Mouse (Mus musculus): ENCODE results near the gene Cdca3.
A peak's percentile ranks its signal among the peaks of the same experiment; 100 is the strongest.
"Not testable (repeated sequence)": the region's sequence is repeated elsewhere in the genome, so short reads cannot be mapped to it uniquely, and the experiment has no call there.

Cdca3 gene

DNA sequence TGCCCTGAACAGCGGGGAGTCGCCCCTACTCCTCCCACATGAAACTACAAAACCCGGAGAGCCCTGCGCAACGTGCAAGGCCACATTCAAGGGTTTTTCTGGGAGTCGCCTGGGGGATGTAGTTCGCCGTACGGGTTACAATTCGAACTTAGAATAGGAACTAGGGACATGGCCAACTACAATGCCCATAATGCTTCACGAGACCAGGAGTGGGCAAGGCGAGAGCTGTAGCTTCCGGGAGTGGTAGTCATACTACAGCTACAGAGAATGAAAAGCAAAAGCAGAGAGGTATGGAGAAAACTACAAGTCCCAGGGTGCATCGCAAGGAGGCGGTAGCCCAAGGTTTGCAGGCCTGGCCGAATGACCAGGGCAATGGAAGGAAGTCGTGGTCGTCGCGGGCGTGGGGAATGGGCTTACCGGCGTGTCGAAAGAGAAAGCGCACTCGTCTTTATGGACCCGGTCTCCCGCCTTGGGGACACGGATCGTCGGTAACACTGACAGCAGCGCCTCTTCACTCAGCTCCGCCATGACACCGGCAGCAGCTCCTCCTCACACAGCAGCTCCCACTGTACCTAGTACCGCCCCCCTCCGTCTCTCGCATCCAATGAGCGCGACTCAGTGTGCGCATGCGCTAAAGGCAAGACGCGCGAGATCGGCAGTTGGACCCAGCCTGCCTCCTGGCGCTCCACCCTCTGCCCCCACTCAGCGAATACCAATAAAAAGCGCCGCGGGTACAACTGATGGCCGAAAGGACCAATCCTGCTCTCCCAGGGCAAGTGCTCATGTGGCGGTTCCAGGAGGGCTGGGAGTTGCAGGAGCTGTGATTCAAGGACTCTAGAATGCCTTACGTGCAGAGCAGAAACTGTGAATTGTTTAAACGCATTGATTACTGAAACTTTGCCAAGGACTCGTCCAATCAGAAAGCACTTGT lies at the start of gene Cdca3, which contains the start of gene Usp5:
Cdca3 (plus strand) TSS at position 680 of the 931 bp plus-strand sequence.
Usp5 (minus strand) TSS at position 617 of the 931 bp plus-strand sequence.
- peak; percentile 98 to 99 for DNase-seq

- DNase-seq, result peak in 1 of 2 experiments; percentile 47
Measured at GRCm38 (mm10) chr6:124779984-124780416, 49.3 kb upstream of the Cdca3 start.

DNA sequence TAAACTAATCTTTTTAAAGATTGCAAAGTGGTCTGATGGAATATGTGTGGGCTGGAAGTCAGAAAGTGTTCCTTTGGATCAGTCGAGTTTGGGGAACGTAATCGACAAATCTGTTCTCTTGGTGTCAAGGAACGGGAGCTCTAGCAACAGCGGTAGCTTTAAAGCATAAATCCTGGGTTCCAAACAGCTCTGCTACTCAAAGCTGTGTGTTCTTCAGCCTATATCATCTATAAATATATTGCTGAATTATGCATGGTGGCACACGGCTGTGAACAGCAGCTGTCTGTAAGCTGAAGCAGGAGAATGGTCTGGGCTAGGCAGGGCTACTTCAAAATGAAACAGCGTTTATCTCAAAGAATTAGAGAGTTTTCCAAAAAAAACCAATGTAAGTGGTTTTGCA lies 48.4 kb upstream of the Cdca3 start:
- DNase-seq, result no peak

GRCm38 (mm10) chr6:124782436-124782835 lies 46.9 kb upstream of the Cdca3 start:
- peak in 1 of 2 experiments; percentile 32 for DNase-seq

DNA sequence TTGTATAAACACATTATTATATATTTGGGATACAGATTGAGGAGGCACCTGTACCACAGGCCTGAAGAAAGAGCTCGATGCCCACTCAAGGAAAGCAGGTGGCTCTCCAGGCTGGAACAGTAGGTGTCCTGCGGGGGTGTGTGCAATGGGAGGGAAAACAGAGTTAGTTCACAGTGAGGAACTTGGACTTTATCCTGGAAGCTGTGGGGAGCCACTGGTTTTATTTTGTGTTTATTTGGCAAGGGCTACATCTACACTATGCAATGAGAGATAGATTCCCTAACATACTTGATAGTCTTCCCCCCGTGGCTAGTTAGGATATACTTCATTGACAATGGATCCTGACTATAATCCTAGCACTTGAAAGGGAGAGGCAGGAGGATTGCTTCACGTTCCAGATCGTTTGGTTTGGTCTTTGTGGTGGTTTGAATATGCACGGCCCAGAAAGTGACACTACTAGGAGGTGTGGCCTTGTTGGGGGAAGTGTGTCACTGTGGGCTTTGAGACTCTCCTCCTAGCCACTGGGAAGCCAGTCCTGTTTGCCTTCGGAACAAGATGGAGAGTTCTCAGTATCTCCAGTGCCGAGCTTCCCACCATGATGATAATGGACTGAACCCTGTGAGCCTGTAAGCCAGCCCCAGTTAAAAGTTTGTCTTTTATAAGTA lies 42.5 kb upstream of the Cdca3 start:
- peak; percentile 78 to 83 for DNase-seq

DNA sequence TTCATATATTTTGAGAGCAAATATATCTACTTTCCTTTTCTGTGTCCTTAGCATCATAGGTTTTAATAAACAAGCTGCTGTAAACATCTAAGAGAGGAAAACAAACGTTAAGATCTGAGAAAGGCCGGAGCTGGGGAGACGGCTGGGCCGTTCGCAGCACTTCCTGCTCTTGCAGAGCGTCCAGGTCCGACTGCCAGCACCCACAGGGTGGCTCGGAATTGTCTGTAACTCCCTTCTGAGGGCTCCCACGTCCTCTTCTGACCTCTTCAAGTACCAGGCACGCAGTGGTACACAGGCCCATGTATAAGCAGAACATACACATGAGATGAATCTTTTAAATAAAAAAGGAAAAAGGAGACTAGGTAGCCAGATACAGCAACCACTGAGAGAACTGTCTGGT lies 41.6 kb upstream of the Cdca3 start:
- peak in 1 of 2 experiments; percentile 55 for DNase-seq

DNA sequence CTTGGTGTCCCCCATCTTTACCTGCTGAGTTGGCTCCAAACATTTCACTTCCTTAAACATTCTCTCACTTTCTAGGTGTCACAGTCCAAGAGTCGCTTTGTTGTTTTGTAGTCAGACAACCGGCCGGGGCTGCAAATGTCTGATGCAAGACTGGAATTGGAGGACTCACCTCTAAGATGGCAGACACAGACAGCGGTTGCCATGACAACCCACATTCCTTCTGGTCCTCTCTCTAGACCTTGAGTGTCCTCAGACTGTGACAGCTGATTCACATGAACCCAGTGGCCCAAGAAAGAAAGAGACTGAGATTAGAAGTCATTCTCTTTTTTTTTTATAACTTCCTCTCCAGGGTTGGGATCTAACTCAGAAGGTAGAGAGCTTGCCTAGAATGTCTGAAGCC lies 39.8 kb upstream of the Cdca3 start:
- peak; percentile 49 to 50 for DNase-seq

GRCm38 (mm10) chr6:124790121-124790520 lies 39.2 kb upstream of the Cdca3 start:
- no peak for DNase-seq

DNA sequence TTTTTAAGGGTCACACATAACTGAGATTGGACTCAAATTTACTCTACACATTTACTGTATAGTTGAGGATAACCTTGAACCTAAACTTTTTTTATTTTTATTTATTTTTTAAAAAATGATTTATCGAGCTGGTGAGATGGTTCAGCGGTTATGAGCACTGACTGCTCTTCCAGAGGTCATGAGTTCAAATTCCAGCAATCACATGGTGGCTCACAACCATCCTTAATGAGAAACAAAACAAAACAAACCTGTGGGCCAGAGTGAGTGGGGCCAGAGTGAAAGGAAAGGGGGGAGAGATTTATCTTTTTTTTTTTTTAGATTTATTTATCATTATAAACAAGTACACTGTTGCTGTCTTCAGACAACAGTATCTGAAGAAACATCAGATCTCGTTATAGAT lies 37.4 kb upstream of the Cdca3 start:
- no peak for DNase-seq

- DNase-seq, result no peak
Measured at GRCm38 (mm10) chr6:124795781-124796180, 33.6 kb upstream of the Cdca3 start.

DNA sequence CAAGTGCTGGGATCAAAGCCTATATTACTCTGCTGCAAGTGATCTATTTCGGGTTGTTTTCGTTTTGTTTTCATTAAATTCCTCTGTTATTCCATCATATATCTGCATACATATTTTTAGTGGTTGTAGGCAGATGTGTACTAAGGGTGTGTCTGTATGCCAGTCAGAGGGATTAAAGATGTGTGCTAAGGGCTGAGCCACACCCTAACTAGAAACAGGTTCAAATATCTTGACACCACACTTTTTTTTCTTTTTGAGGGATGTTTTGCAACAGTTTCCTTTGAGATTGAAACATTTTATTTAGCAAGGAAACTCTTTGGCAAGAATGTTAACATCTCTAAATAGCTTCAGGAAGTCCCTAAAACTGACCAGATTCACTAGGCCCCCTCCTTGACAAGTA lies 33.1 kb upstream of the Cdca3 start:
- no peak for DNase-seq

DNA sequence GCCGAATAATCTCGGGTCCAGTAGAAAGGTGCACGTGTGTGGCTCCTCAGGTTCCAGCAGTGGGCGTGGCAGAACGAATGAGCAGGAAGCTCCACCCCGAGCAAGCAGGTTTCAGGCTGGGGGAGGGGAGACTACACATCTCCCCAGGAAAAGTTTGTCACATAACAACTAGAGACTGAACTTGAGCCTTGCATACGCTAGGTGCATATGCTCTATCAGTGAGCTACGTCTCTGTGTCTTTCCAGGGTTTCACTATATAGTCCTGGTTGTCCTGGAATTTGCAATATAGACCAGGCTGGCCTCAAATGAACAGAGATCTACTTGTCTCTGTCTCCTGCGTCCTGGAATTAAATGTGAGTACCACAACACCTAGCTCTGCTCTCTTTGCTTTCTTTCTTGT lies 26.9 kb upstream of the Cdca3 start:
- DNase-seq, result not testable (repeated sequence)

DNA sequence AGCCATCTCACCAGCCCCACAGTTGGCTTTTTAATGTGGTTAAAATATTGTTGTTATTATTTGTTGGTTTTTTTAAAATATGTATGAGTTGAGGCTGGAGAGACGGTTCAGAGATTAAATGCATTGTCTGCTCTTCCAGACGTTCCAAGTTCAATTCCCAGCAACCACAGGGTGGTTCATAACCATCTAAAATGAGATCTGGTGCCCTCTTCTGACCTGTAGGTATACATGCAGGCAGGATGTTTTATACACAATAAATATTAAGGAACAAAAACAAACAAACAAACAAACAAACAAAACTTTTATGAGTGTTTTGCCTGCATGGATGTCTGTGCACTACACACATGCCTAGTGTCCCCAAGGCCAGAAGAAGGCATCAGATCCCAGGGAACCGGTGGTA lies 26.3 kb upstream of the Cdca3 start:
- no peak for DNase-seq

- not testable (repeated sequence) for DNase-seq
Measured at GRCm38 (mm10) chr6:124803691-124804090, 25.7 kb upstream of the Cdca3 start.

GRCm38 (mm10) chr6:124804341-124804740 lies 25.0 kb upstream of the Cdca3 start:
- no peak for DNase-seq

- peak; percentile 97 to 98 for DNase-seq
Measured at GRCm38 (mm10) chr6:124805341-124806321, 23.7 kb upstream of the Cdca3 start.

DNA sequence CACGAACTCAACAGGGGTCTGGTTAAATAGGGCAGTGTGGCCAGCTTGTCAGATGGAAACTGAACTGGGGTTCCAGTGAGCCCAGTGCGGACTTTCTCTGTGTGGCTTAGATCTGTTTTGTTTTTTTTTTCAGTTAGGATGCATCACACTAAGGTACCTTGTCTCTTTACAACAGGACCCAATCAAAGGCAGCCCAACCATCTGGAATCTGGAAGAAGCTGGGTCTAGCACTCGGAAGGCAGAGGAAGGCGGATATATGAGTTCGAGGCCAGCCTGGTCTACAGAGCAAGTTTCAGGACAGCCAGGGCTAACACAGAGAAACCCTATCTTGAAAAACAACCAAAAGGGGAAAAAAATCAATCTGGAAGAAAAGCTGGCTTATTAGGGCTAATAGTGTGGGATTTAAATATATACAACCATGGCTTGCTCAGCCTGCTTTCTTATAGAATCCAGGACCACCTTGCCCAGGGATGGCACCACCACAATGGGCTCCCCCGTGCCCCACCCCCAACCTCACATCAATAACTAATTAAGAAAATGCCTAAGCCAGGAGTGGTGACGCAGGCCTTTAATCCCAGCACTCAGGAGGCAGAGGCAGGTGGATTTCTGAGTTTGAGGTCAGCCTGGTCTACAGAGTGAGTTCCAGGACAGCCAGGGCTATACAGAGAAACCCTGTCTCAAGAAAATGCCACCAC lies 22.8 kb upstream of the Cdca3 start:
- DNase-seq, result no peak

DNA sequence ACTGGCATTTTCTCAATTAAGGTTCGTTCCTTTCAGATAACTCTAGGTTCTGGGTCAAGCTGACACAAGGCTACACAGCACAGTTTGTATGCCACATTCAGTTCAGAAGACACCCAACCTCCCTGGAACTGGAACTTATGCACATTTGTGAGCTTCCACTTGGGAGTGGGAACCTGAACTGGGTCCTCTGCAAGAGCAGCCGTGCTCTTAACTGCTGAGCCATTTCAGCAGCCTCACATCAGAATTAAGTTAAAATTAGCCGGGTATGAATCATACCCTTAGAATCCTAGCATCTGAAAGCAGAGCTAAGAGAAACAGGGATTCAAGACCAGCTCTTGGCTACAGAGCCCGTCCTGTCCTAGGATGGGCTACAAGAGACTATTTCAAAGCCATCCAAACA lies 22.0 kb upstream of the Cdca3 start:
- DNase-seq, result no peak

GRCm38 (mm10) chr6:124807986-124808357 lies 21.4 kb upstream of the Cdca3 start:
- no peak for DNase-seq

GRCm38 (mm10) chr6:124808358-124809012 lies 20.9 kb upstream of the Cdca3 start, which contains the start of gene Spsb2:
Gene Spsb2 (plus strand): TSS chr6:124808661.
- peak; percentile 80 to 83 for DNase-seq

- DNase-seq, result peak; percentile 90 to 92
Measured at GRCm38 (mm10) chr6:124809052-124809774, 20.1 kb upstream of the Cdca3 start.
